Mouse (Mus musculus) CH12.LX (cell line): ENCODE measurements around the gene Cux1. TPM values are rescaled to one million over a fixed set of nuclear protein-coding genes. Genes with fewer than 3 reads are reported as not detected.

Source experiments
- DNase-seq: peaks from one replicate; pipeline ENCODE4 v3.0.0-alpha.2; 2013; ENCODE audit errors: extremely low read depth
- H3K27ac ChIP-seq: 2 replicates; pipeline ENCODE4 v1.5.1; 2012; ENCODE audit warnings: low read depth, mild to moderate bottlenecking, control low read depth, moderate library complexity; ENCODE audit not compliant: insufficient read depth
- H3K27me3 ChIP-seq: replicated peaks from 2 replicates; pipeline ENCODE3; 2012; ENCODE audit warnings: inconsistent platforms
- H3K36me3 ChIP-seq, 2 experiments: replicated peaks in 1 of 2; 2 replicates each; pipeline versions ENCODE3 to v1.6.1; 2012; ENCODE audit warnings: inconsistent platforms in 1 of 2, low read length in 1 of 2, mild to moderate bottlenecking in 1 of 2, mixed read lengths in 1 of 2, moderate library complexity in 1 of 2; ENCODE audit not compliant: control insufficient read depth in 1 of 2, insufficient read depth in 1 of 2
- H3K4me1 ChIP-seq, 2 experiments: 2 replicates each; pipeline ENCODE4 v1.6.1; 2012; ENCODE audit warnings: inconsistent platforms in 1 of 2, moderate library complexity in 1 of 2; ENCODE audit not compliant: insufficient read depth in 2 of 2, control insufficient read depth in 1 of 2
- H3K4me2 ChIP-seq: 2 replicates; pipeline ENCODE4 v1.6.1; 2012; ENCODE audit warnings: low read depth, mild to moderate bottlenecking, control low read depth; ENCODE audit not compliant: poor library complexity, insufficient read depth, severe bottlenecking
- H3K4me3 ChIP-seq, 3 experiments: fragments of 150-350 bp in 1 of 3; sonication (generic) in 1 of 3; replicated peaks in 1 of 3; 2 replicates each; pipeline versions ENCODE3 to v1.5.1; 2011 to 2012; ENCODE audit warnings: low read depth in 2 of 3, low read length in 2 of 3, mild to moderate bottlenecking in 2 of 3, moderate library complexity in 2 of 3, control low read depth in 1 of 3, improper control_type of control experiment in 1 of 3, inconsistent platforms in 1 of 3, mixed read lengths in 1 of 3; ENCODE audit not compliant: poor library complexity in 1 of 3
- H3K79me2 ChIP-seq: replicated peaks from 2 replicates; pipeline ENCODE4 v1.6.1; 2012; ENCODE audit warnings: mild to moderate bottlenecking, moderate library complexity; ENCODE audit not compliant: control insufficient read depth, poor library complexity, insufficient read depth, severe bottlenecking; ENCODE audit errors: extremely low read depth
- H3K9ac ChIP-seq: 2 replicates; pipeline ENCODE4 v1.6.1; 2012; ENCODE audit warnings: low read depth, mild to moderate bottlenecking, control low read depth, moderate library complexity; ENCODE audit not compliant: insufficient read depth
- H3K9me3 ChIP-seq: replicated peaks from 2 replicates; pipeline ENCODE3; 2012; ENCODE audit warnings: low read length, inconsistent platforms, mixed read lengths
- BHLHE40 ChIP-seq: IDR thresholded peaks from 2 replicates; pipeline ENCODE4 v1.6.1; 2011; ENCODE audit warnings: mild to moderate bottlenecking, low read depth, low read length, improper control_type of control experiment
- CHD2 ChIP-seq: IDR thresholded peaks from 2 replicates; pipeline ENCODE4 v1.6.1; 2011; ENCODE audit warnings: low read length, improper control_type of control experiment
- CTCF ChIP-seq, 2 experiments: IDR thresholded peaks in 1 of 2; conservative IDR thresholded peaks in 1 of 2; 2 replicates each; pipeline ENCODE4 v1.5.1; 2011 to 2012; ENCODE audit warnings: low read depth in 2 of 2, low read length in 2 of 2, improper control_type of control experiment in 1 of 2, inconsistent platforms in 1 of 2, mild to moderate bottlenecking in 1 of 2, moderate library complexity in 1 of 2
- E2F4 ChIP-seq: IDR thresholded peaks from 2 replicates; pipeline ENCODE4 v1.6.1; 2011; ENCODE audit warnings: low read depth, low read length, improper control_type of control experiment; ENCODE audit not compliant: insufficient replicate concordance
- ELF1 ChIP-seq: IDR thresholded peaks from 2 replicates; pipeline ENCODE4 v1.6.1; 2014; ENCODE audit warnings: low read depth, mild to moderate bottlenecking, inconsistent platforms, low read length, improper control_type of control experiment
- GABPA ChIP-seq: IDR thresholded peaks from 2 replicates; pipeline ENCODE4 v1.6.1; 2012; ENCODE audit warnings: low read depth, low read length, improper control_type of control experiment, inconsistent platforms; ENCODE audit not compliant: insufficient replicate concordance
- HCFC1 ChIP-seq: IDR thresholded peaks from 2 replicates; pipeline ENCODE4 v1.6.1; 2012; ENCODE audit warnings: low read depth, mild to moderate bottlenecking, inconsistent platforms, low read length, improper control_type of control experiment
- JUN ChIP-seq: IDR thresholded peaks from 2 replicates; pipeline ENCODE4 v1.6.1; 2011; ENCODE audit warnings: low read depth, mild to moderate bottlenecking, low read length, improper control_type of control experiment, moderate library complexity; ENCODE audit not compliant: insufficient read depth
- JUND ChIP-seq: conservative IDR thresholded peaks from 2 replicates; pipeline ENCODE4 v1.6.1; 2011; ENCODE audit warnings: low read depth, low read length, improper control_type of control experiment
- KAT2A ChIP-seq: IDR thresholded peaks from 2 replicates; pipeline ENCODE4 v1.6.1; 2012; ENCODE audit warnings: low read length, improper control_type of control experiment, inconsistent platforms; ENCODE audit not compliant: insufficient replicate concordance
- MAX ChIP-seq: IDR thresholded peaks from 2 replicates; pipeline ENCODE4 v1.6.1; 2011; ENCODE audit warnings: low read length, improper control_type of control experiment
- MYC ChIP-seq: IDR thresholded peaks from 2 replicates; pipeline ENCODE4 v1.6.1; 2011; ENCODE audit warnings: low read depth, mild to moderate bottlenecking, improper control_type of control experiment, low read length
- NELFE ChIP-seq: IDR thresholded peaks from 2 replicates; pipeline ENCODE4 v1.6.1; 2011; ENCODE audit warnings: low read depth, low read length, improper control_type of control experiment
- NRF1 ChIP-seq: IDR thresholded peaks from 2 replicates; pipeline ENCODE4 v1.6.1; 2014; ENCODE audit warnings: low read depth, mild to moderate bottlenecking, inconsistent platforms, low read length, improper control_type of control experiment, moderate library complexity
- PAX5 ChIP-seq: IDR thresholded peaks from 2 replicates; pipeline ENCODE4 v1.6.1; 2012; ENCODE audit warnings: low read length, inconsistent platforms, mixed read lengths
- UBTF ChIP-seq: IDR thresholded peaks from 2 replicates; pipeline ENCODE4 v1.6.1; 2012; ENCODE audit warnings: low read depth, mild to moderate bottlenecking, inconsistent platforms, low read length, improper control_type of control experiment, moderate library complexity
- USF1 ChIP-seq: IDR thresholded peaks from 2 replicates; pipeline ENCODE4 v1.6.1; 2014; ENCODE audit warnings: low read depth, mild to moderate bottlenecking, inconsistent platforms, low read length, improper control_type of control experiment
- ZC3H11A ChIP-seq: IDR thresholded peaks from 2 replicates; pipeline ENCODE4 v1.6.1; 2012; ENCODE audit warnings: low read depth, mild to moderate bottlenecking, inconsistent platforms, low read length, improper control_type of control experiment
- ZKSCAN1 ChIP-seq: IDR thresholded peaks from 2 replicates; pipeline ENCODE4 v1.6.1; 2012; ENCODE audit warnings: low read depth, inconsistent platforms, low read length, improper control_type of control experiment, borderline replicate concordance
- ZMIZ1 ChIP-seq: IDR thresholded peaks from 2 replicates; pipeline ENCODE4 v1.6.1; 2012; ENCODE audit warnings: low read depth, mild to moderate bottlenecking, inconsistent platforms, low read length, improper control_type of control experiment
- dilution Hi-C: fragments of 300-500 bp; cut with MboI; formaldehyde crosslinking; loops from 2 replicates; pipeline ENCODE4 v1.14.3; 2020; ENCODE audit warnings: low sequenced_read_pairs; ENCODE audit not compliant: extremely low pct_unique_long_range_greater_than_20kb, extremely low pct_ligation_motif_present
- in situ Hi-C: fragments of 300-500 bp; cut with MboI; formaldehyde crosslinking; loops from 3 replicates; pipeline ENCODE4 v1.14.3; 2019; ENCODE audit warnings: low sequenced_read_pairs, low pct_ligation_motif_present, low pct_unique_long_range_greater_than_20kb, mixed read lengths
- polyA plus RNA-seq: library from polyadenylated mRNA; unstranded; fragments of >175 nt; gene quantifications from 2 replicates; pipeline ENCODE4 v1.2.1, GENCODE M21; 2012; ENCODE audit warnings: low read depth; ENCODE audit not compliant: insufficient read length
- total RNA-seq, 2 experiments: library from RNA; depleted of rRNA; stranded (reverse); fragments of 300-350 nt in 1 of 2; fragments of >200 nt in 1 of 2; gene quantifications; 2 replicates each; pipeline ENCODE4 v1.2.3; 2012 to 2014

The Cux1 gene
- total and polyA plus RNA-seq, 3 experiments = 12.4 to 21.9 (median 19.6) TPM

GRCm38 (mm10) chr5:136567176-136568025, at the start of gene Cux1 (continued):
- no peak for TF ChIP-seq PAX5

GRCm38 (mm10) chr5:136612391-136612790, 45.1 kb upstream of the Cux1 start:
- H3K36me3 ChIP-seq = no peaks in the 10 kb centered on the region
- in situ Hi-C loops = no loop called here
- no peaks in the 10 kb centered on the region for H3K4me1 ChIP-seq
- H3K4me2 ChIP-seq = no peak overlapping the region
- H3K27me3 ChIP-seq = peaks cover 4% of the 10 kb centered on the region
- dilution Hi-C loops = no loop called here
- no peak for DNase-seq
- no peak overlapping the region for H3K9ac ChIP-seq
- TF ChIP-seq BHLHE40 (no peak), USF1 (no peak), ZMIZ1 (no peak), UBTF (no peak), JUN (no peak), MAX (no peak), ZC3H11A (no peak), CTCF (conservative IDR thresholded peaks at IDR 0.05 in 1 of 2, IDR thresholded peaks at IDR 0.05 in 1 of 2; ENCODE audit: low read depth in 2 of 2, low read length in 2 of 2) (no peak), NELFE (no peak), GABPA (no peak), MYC (no peak), JUND (no peak), KAT2A (no peak), E2F4 (no peak), HCFC1 (no peak), ZKSCAN1 (no peak), CHD2 (no peak), ELF1 (no peak), NRF1 (no peak)
- no peaks in the 10 kb centered on the region for H3K79me2 ChIP-seq
- no peak overlapping the region for H3K4me3 ChIP-seq
- no peaks in the 10 kb centered on the region for H3K9me3 ChIP-seq
- no peak overlapping the region for H3K27ac ChIP-seq
